Mouse (Mus musculus) thymus, adult 2 months (tissue): ENCODE results near the gene Hkdc1.

ENCODE experiments used
- CTCF ChIP-seq: fragments of 200-500 bp; IDR thresholded peaks from 2 replicates; pipeline ENCODE4 v1.5.1; 2012; ENCODE audit warnings: mild to moderate bottlenecking, control low read depth, low read length, moderate library complexity, borderline replicate concordance; ENCODE audit not compliant: control insufficient read depth, poor library complexity, insufficient read depth; ENCODE audit errors: extremely low read depth
- POLR2A ChIP-seq: fragments of 200-500 bp; IDR thresholded peaks from 2 replicates; pipeline ENCODE4 v1.6.1; 2012; ENCODE audit warnings: mild to moderate bottlenecking, low read length, control low read depth, moderate library complexity; ENCODE audit not compliant: control insufficient read depth, poor library complexity, insufficient read depth; ENCODE audit errors: extremely low read depth

DNA sequence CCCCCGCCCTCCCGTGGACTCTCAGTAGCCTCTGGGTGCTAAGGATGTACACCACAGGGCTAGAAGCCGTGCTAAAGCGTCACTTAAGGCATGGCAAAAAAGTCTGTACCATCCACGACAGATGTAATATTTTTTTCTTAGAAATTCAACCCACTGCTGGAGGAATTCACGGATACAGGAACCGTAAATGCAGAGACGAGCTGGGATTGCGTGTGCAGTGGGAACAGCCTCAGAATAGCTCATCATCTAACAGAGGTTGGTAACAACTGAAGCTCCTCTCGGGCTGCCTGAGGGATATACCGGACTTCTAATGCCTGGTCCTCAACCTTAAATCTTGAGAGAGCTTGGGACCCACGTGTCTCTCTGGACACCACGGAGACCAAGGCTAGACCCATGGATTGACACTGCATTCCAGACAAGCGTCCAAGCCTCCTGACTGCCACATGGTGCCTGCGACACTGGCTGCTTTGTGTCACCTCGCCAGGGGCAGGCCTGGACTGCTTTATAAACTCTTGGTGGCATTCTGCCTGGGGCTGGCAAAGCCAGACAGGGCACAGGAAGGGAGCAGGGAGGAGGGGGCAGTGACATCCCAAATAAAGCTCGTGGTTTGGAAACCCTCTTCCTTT, 66.1 kb downstream of the Hkdc1 start:
- TF ChIP-seq CTCF (no peak), POLR2A (no peak)
